Mouse (Mus musculus) stomach, postnatal 0 days (tissue): ENCODE results near the gene Nfia.

Experiments
- CTCF ChIP-seq: IDR thresholded peaks from 2 replicates; pipeline ENCODE4 v1.5.1; 2016; ENCODE audit warnings: antibody characterized with exemption, low read depth, mild to moderate bottlenecking, moderate library complexity
- EP300 ChIP-seq: optimal IDR thresholded peaks from 2 replicates; pipeline ENCODE3; 2016; ENCODE audit warnings: antibody characterized with exemption

- no peak for TF ChIP-seq CTCF
- no peak for TF ChIP-seq EP300
Observed at GRCm38 (mm10) chr4:98118126-98118525, 345.6 kb downstream of the Nfia start.
